ENCODE assay signal across 24 mouse cellular contexts in the genomic region with DNA sequence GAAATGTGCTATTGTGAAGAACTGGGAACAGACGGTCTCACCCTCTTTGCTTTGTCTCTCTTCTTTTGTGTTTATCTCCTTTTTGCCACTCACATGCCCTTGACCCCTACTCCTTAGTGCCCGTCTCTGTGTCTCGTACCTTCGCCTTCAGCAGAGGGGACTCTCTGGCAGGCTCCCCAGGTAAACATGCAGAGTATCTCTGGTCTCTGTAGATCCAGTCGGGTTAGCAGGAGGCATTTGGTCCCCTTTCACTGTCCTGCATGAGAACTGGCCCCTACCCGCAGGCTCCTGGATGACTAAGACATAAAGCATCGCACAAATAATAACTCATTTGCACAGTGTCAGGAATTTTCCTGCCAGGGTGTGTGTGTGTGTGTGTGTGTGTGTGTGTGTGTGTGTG. TPM values are rescaled to one million over a fixed set of nuclear protein-coding genes. Genes with fewer than 3 reads are reported as not detected.
A peak's percentile ranks its signal among the peaks of the same experiment; 100 is the strongest.
DNase-seq lines count a peak whose midpoint lies in the region; ATAC-seq lines count a peak whose summit lies in the region.
"Had no signal": no experiment of that assay in that cellular context is flagged by ENCODE, and none has a peak within 500 bp of the region (broad histone marks: within the 10 kb centered on the region; RNA-seq: fewer than 3 reads in every experiment).

No protein-coding gene starts in this region.

- peaks cover 10 to 18% of the 10 kb centered on the region in 2 experiments for H3K4me1 ChIP-seq in heart, embryonic 14.5 days (ENCODE audit: control insufficient read depth in 2 of 2, insufficient read depth in 2 of 2, low read length in 2 of 2)
- H3K4me1 ChIP-seq: forebrain, embryonic 10.5 days; forebrain, embryonic 13.5 days had no signal

- no peak overlapping the region for H3K9ac ChIP-seq in heart, embryonic 14.5 days (ENCODE audit: low read length)
- H3K9ac ChIP-seq: embryonic facial prominence, embryonic 13.5 days; forebrain, embryonic 13.5 days; heart, embryonic 13.5 days; hindbrain, embryonic 13.5 days had no signal

- H3K4me2 ChIP-seq in heart, embryonic 14.5 days (ENCODE audit: low read length): no peak overlapping the region
- H3K4me2 ChIP-seq: embryonic facial prominence, embryonic 13.5 days; forebrain, embryonic 13.5 days; hindbrain, embryonic 13.5 days had no signal

- no peak overlapping the region for H3K27ac ChIP-seq in heart, embryonic 14.5 days (replicated peaks in 1 of 2; ENCODE audit: control insufficient read depth in 1 of 2, insufficient read depth in 1 of 2, low read depth in 2 of 2, low read length in 2 of 2)
- H3K27ac ChIP-seq: forebrain, embryonic 10.5 days; forebrain, embryonic 13.5 days; heart, adult 2 months; heart, embryonic 10.5 days; heart, embryonic 13.5 days; hindbrain, embryonic 10.5 days; hindbrain, embryonic 13.5 days had no signal

- H3K4me3 ChIP-seq in heart, embryonic 14.5 days (ENCODE audit: control insufficient read depth in 1 of 2, insufficient read depth in 1 of 2, low read depth in 1 of 2, low read length in 2 of 2): no peak overlapping the region
- H3K4me3 ChIP-seq: embryonic facial prominence, embryonic 13.5 days; forebrain, embryonic 10.5 days; forebrain, embryonic 13.5 days; heart, adult 2 months; heart, embryonic 10.5 days; heart, embryonic 13.5 days; hindbrain, embryonic 10.5 days; hindbrain, embryonic 13.5 days had no signal

- H3K9me3 ChIP-seq in heart, embryonic 14.5 days (ENCODE audit: control insufficient read depth, low read length): no peaks in the 10 kb centered on the region
- H3K9me3 ChIP-seq: embryonic facial prominence, embryonic 13.5 days; forebrain, embryonic 10.5 days; forebrain, embryonic 13.5 days; heart, embryonic 10.5 days; heart, embryonic 13.5 days; hindbrain, embryonic 10.5 days; hindbrain, embryonic 13.5 days had no signal

- DNase-seq in heart, postnatal 25 days (ENCODE audit: low spot score): no peak
- DNase-seq in kidney, postnatal 14 days: peak; percentile 18
- DNase-seq in kidney, adult 11 months: no peak
- DNase-seq in ovary, postnatal 36 days (ENCODE audit: low spot score): peak; percentile 47
- DNase-seq in ovary, postnatal 14 days (ENCODE audit: low spot score): no peak
- DNase-seq: gastrocnemius, postnatal 10 days; gastrocnemius, postnatal 36 days; heart, postnatal 36 days had no signal

- 41% methylated on average over 7 of the region's 7 CpGs for WGBS in heart, embryonic 14.5 days

- H3K36me3 ChIP-seq in heart, embryonic 14.5 days (ENCODE audit: control insufficient read depth, insufficient read depth, low read length): no peaks in the 10 kb centered on the region
- H3K36me3 ChIP-seq: embryonic facial prominence, embryonic 13.5 days; forebrain, embryonic 10.5 days; heart, embryonic 10.5 days; heart, embryonic 13.5 days; hindbrain, embryonic 10.5 days; hindbrain, embryonic 13.5 days had no signal

- no peaks in the 10 kb centered on the region for H3K27me3 ChIP-seq in heart, embryonic 14.5 days (ENCODE audit: control insufficient read depth, insufficient read depth, low read length)
- H3K27me3 ChIP-seq: embryonic facial prominence, embryonic 13.5 days; forebrain, embryonic 13.5 days; heart, embryonic 13.5 days; hindbrain, embryonic 13.5 days had no signal

- intact Hi-C loops in heart, postnatal 25 days (cut with DNase I): no loop called here

- ATAC-seq in heart, embryonic 14.5 days (ENCODE audit: insufficient number of reproducible peaks, insufficient read depth, low FRiP score, low read depth): 0 out of 2 replicates have a peak, but pooled peaks have one; percentile 6
- ATAC-seq: activated CD4-positive, CD25-positive, alpha-beta regulatory T cell, adult 4 months; CD4-positive, CD25-positive, alpha-beta regulatory T cell, adult 4 months; forebrain, embryonic 13.5 days; forebrain, embryonic 16.5 days; hindbrain, embryonic 16.5 days had no signal

RNA-seq across cellular contexts. Expression of a gene that starts 35.8 kb away (rescaled TPM):
- polyA plus RNA-seq in heart, embryonic 14.5 days (2014; fragmentation: Nextera tagmentation; extraction: Ambion mirVana): 0.08 and 0.32 TPM in 2 replicates
- total RNA-seq in heart, postnatal 25 days (2021): under 1 TPM; 0.06 to 0.08 TPM
- total RNA-seq: gastrocnemius, postnatal 36 days; granulocyte monocyte progenitor cell, adult 5-6 weeks; heart, postnatal 36 days; MEL had no signal
- polyA plus RNA-seq: activated CD4-positive, CD25-positive, alpha-beta regulatory T cell, adult 4 months; C2C12; CD4-positive, CD25-positive, alpha-beta regulatory T cell, adult 4 months had no signal

RNA-seq across cellular contexts. Expression of a gene that starts 48.3 kb away (rescaled TPM):
- polyA plus RNA-seq in heart, embryonic 14.5 days (2014; fragmentation: Nextera tagmentation; extraction: Ambion mirVana): 149 and 168 TPM in 2 replicates
- total RNA-seq in heart, postnatal 25 days (2021): 1,000 to 10,000 TPM in 1 of 2 experiments, 100 to 1,000 TPM in 1; 915 to 1,100 TPM

Comparison
In these comparisons a context has a peak if more than half of its experiments do, and no peak if none do; other contexts are left out.
1. DNase-seq: peak in kidney, postnatal 14 days (single experiment) and ovary, postnatal 36 days (single experiment); none in heart, postnatal 25 days (single experiment), kidney, adult 11 months (single experiment) and ovary, postnatal 14 days (single experiment).